Mouse (Mus musculus) regulatory T cell (primary cell): ENCODE data around the gene Olfr669.
"Not testable (repeated sequence)": the region's sequence is repeated elsewhere in the genome, so short reads cannot be mapped to it uniquely, and the experiment has no call there.

Source experiments
- in situ Hi-C: fragments of 300-600 bp; cut with MboI, MseI; formaldehyde crosslinking; loops from one replicate; pipeline ENCODE4 v1.15.1; 2025; ENCODE audit warnings: high pct_unique_total_duplicates

Gene Olfr669

DNA sequence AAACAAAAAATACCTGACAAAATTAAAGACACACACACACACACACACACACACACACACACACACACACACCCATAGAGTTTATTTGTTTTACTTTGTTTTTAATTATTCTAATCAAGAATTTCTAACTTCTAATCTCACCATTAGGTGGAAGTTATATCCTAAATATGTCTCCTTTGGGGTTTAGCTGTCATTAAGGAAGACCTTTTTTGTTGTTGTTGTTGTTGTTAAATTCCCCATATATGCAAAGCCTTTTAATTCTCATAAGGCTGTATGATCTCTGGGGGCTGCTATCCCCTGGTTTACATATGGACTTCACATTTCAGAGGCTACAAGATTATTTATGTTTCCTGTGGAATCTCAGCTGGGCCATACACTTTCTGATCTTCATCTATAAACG lies at the start of gene Olfr669:
Olfr669 (plus strand) TSS at position 301 of the 400 bp plus-strand sequence.
- in situ Hi-C loops: no loop called here

- in situ Hi-C loops: no loop called here
Measured at GRCm38 (mm10) chr7:104895852-104896251, 38.2 kb upstream of the Olfr669 start, which contains the start of gene Olfr666. Gene Olfr666 (minus strand): TSS chr7:104895952.

- in situ Hi-C loops: no loop called here
Measured at GRCm38 (mm10) chr7:104921382-104921781, 12.7 kb upstream of the Olfr669 start, which contains the start of gene Olfr667. Gene Olfr667 (minus strand): TSS chr7:104921482.

DNA sequence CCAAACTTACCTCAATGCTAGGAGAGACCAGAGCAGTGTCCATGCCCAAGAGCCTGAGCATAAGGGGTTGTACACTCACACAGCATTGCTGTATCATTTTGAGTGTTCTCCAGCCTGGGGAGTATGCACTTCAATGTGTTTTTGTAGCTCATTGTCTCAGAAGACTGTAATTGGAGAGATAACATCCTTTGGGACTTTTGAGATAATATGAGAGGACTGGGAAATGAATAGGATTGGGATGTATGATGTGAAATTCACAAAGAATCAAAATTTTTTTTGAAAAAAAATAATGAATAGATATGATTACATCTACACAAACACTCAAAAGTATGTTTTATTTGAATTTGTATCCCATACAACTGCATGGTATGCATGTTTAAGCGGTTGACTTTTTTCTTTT lies 6.1 kb upstream of the Olfr669 start, which contains the start of gene Olfr668:
Olfr668 (minus strand) TSS at position 101 of the 400 bp plus-strand sequence.
- in situ Hi-C loops: no loop called here

GRCm38 (mm10) chr7:104950234-104950633 lies 16.2 kb downstream of the Olfr669 start:
- in situ Hi-C loops: not testable (repeated sequence)

- in situ Hi-C loops: no loop called here
Measured at GRCm38 (mm10) chr7:104962520-104962919, 28.5 kb downstream of the Olfr669 start, which contains the start of gene Olfr670. Gene Olfr670 (minus strand): TSS chr7:104962620.

- in situ Hi-C loops: not testable (repeated sequence)
Measured at GRCm38 (mm10) chr7:104972507-104972906, 38.5 kb downstream of the Olfr669 start.

DNA sequence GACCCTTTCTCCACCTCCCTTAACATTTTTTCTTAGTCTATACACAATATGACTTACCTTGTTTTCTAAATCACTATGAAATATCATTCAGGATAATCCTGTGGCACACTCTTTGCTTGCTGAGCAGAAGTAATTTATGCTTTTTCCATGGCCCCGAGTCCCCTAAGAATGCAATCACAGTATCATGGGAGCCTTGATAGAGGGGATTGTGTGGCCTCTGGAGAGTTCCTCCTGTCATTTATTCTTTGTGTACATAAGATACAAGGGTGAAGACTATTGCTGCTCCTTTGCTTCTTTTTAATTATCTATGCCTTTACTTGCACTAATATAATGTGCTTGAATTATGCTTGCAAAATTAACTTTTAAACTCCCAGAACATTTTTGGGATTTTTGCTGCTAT lies 45.0 kb downstream of the Olfr669 start, which contains the start of gene Olfr671:
Olfr671 (minus strand) TSS at position 101 of the 400 bp plus-strand sequence.
- in situ Hi-C loops: no loop called here
